Mouse (Mus musculus) stomach, embryonic 14.5 days (tissue): ENCODE results near the gene Caml. TPM values are rescaled to one million over a fixed set of nuclear protein-coding genes. Genes with fewer than 3 reads are reported as not detected.
A peak's percentile ranks its signal among the peaks of the same experiment; 100 is the strongest.

Source experiments
- ATAC-seq: fragments of 200-750 bp; cut with Nextera tagmentation; 2 replicates; pipeline ENCODE4 v1.8.0; 2017; ENCODE audit warnings: low read depth, moderate TSS enrichment; ENCODE audit not compliant: insufficient number of reproducible peaks, insufficient read depth, low FRiP score
- H3K27ac ChIP-seq: fragments of 300-500 bp; sonication (generic); 2 replicates; pipeline ENCODE4 v1.5.1; 2014; ENCODE audit warnings: mild to moderate bottlenecking, low read length, moderate library complexity, mixed read lengths
- H3K27me3 ChIP-seq: fragments of 300-500 bp; sonication (generic); 2 replicates; pipeline ENCODE4 v1.6.1; 2014; ENCODE audit warnings: low read length, control low read depth, mixed read lengths; ENCODE audit not compliant: control insufficient read depth, insufficient read depth
- H3K36me3 ChIP-seq: fragments of 300-500 bp; sonication (generic); 2 replicates; pipeline ENCODE4 v1.6.1; 2014; ENCODE audit warnings: mild to moderate bottlenecking, control low read depth, low read length, moderate library complexity, mixed read lengths; ENCODE audit not compliant: control insufficient read depth, insufficient read depth
- H3K4me1 ChIP-seq: fragments of 300-500 bp; sonication (generic); 2 replicates; pipeline ENCODE4 v1.6.1; 2014; ENCODE audit warnings: low read length, control low read depth, mixed read lengths; ENCODE audit not compliant: control insufficient read depth, insufficient read depth
- H3K4me2 ChIP-seq: fragments of 300-500 bp; sonication (generic); replicated peaks from 2 replicates; pipeline ENCODE4 v1.6.1; 2014; ENCODE audit warnings: low read depth, low read length, control low read depth
- H3K4me3 ChIP-seq: fragments of 300-500 bp; sonication (generic); 2 replicates; pipeline ENCODE4 v1.5.1; 2014; ENCODE audit warnings: low read depth, low read length, control low read depth
- H3K9ac ChIP-seq: fragments of 300-500 bp; sonication (generic); replicated peaks from 2 replicates; pipeline ENCODE4 v1.6.1; 2014; ENCODE audit warnings: low read depth, mild to moderate bottlenecking, control low read depth, low read length, moderate library complexity, mixed read lengths
- H3K9me3 ChIP-seq: fragments of 300-500 bp; sonication (generic); 2 replicates; pipeline ENCODE4 v1.6.1; 2016; ENCODE audit warnings: low read depth, low read length, control low read depth; ENCODE audit not compliant: control insufficient read depth
- WGBS: fragments of 180-500 bp; shearing (Covaris S2); extraction: QIAGEN DNeasy Blood & Tissue Kit; methylation state at CpG from one replicate; pipeline ENCODE4 v1.1.7; 2014; 5-methylcytosine and 5-hydroxymethylcytosine counted together
- polyA plus RNA-seq: library from polyadenylated mRNA; unstranded; fragments of >200 nt; fragmentation: Nextera tagmentation; extraction: Ambion mirVana; gene quantifications from 2 replicates; pipeline ENCODE4 v1.2.1, GENCODE M21; 2014

The Caml gene
- polyA plus RNA-seq, 1 experiment from 2014 or later, result 58.0 TPM

DNA sequence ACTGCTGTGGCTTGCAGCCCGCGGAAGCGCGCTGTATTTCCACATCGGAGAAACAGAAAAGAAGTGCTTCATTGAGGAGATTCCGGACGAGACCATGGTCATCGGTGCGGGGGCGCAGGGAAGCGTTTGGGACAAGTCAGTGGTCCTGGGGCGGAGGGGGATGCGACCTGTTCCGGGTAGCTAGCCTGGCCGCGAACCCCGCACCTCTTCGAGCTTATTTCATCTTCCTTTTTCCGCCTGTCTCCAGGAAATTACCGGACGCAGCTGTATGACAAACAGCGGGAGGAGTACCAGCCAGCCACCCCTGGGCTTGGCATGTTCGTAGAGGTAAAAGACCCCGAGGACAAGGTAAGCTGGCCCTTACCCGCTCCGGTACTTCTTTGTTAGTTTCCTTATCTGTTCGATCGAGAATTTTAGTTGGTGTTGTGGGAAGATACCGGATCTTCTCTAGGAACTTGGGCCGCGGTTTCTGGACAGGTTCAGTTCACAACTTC is 29.5 kb upstream of the Caml start:
- Histone ChIP-seq H3K9me3 (no peaks in the 10 kb centered on the region), H3K4me3 (peak overlapping the region; percentile 92), H3K4me2 (peak overlapping the region; percentile 52), H3K27me3 (no peaks in the 10 kb centered on the region), H3K4me1 (peaks cover 7% of the 10 kb centered on the region; the same call in 1 of the 2 replicates), H3K36me3 (peaks cover 38% of the 10 kb centered on the region), H3K9ac (peak overlapping the region; percentile 71), H3K27ac (peak overlapping the region; percentile 59; the same call in 1 of the 2 replicates)
- under 1% methylated on average over 31 of the region's 31 CpGs for WGBS
- ATAC-seq, result peak; percentile 10; the same call in 1 of the 2 replicates

DNA sequence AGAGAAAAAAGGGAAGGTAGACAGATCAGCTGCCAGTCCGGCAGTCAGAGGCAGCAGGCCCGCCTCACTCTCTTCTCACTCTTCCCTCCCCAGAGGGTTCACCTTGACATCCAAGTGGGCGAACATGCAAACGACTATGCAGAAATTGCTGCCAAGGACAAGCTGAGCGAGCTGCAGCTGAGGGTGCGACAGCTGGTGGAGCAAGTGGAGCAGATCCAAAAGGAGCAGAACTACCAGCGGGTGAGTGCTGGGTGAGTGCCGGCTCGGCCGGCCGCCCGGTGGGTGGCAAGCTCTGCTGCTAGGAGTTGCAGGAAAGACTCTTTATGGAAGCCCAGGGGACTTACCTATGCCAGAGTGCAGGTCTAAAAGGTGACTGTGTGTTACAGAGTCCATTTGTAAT is 27.4 kb upstream of the Caml start:
- 92% methylated on average over 12 of the region's 12 CpGs for WGBS
- ATAC-seq, result no peak
- H3K27ac ChIP-seq, result no peak overlapping the region
- H3K9me3 ChIP-seq, result no peaks in the 10 kb centered on the region
- no peaks in the 10 kb centered on the region for H3K27me3 ChIP-seq
- no peak overlapping the region for H3K4me2 ChIP-seq
- peaks cover 7% of the 10 kb centered on the region; the same call in 1 of the 2 replicates for H3K4me1 ChIP-seq
- no peak overlapping the region for H3K9ac ChIP-seq
- H3K36me3 ChIP-seq, result peaks cover 38% of the 10 kb centered on the region
- no peak overlapping the region for H3K4me3 ChIP-seq

DNA sequence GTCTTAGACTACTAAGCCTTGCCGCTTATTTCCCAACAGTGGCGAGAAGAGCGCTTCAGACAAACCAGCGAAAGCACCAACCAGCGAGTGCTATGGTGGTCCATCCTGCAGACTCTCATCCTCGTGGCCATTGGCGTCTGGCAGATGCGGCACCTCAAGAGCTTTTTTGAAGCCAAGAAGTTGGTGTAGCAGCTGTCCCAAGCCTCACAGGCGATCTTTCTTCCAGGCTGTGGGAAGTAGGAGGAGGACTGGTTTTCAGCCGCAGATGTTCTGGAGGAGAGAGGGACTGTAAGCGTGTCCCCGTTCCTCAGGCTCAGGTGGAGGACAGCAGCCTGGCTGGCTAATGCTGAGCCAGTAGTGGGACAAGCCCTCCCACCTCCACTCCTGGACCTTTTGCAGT is 26.0 kb upstream of the Caml start:
- Histone ChIP-seq H3K36me3 (peaks cover 38% of the 10 kb centered on the region), H3K4me3 (no peak overlapping the region), H3K9ac (no peak overlapping the region), H3K27me3 (no peaks in the 10 kb centered on the region), H3K4me1 (peaks cover 10% of the 10 kb centered on the region; the same call in 1 of the 2 replicates), H3K9me3 (no peaks in the 10 kb centered on the region), H3K27ac (no peak overlapping the region), H3K4me2 (no peak overlapping the region)
- ATAC-seq, result no peak
- 94% methylated on average over 12 of the region's 12 CpGs for WGBS

DNA sequence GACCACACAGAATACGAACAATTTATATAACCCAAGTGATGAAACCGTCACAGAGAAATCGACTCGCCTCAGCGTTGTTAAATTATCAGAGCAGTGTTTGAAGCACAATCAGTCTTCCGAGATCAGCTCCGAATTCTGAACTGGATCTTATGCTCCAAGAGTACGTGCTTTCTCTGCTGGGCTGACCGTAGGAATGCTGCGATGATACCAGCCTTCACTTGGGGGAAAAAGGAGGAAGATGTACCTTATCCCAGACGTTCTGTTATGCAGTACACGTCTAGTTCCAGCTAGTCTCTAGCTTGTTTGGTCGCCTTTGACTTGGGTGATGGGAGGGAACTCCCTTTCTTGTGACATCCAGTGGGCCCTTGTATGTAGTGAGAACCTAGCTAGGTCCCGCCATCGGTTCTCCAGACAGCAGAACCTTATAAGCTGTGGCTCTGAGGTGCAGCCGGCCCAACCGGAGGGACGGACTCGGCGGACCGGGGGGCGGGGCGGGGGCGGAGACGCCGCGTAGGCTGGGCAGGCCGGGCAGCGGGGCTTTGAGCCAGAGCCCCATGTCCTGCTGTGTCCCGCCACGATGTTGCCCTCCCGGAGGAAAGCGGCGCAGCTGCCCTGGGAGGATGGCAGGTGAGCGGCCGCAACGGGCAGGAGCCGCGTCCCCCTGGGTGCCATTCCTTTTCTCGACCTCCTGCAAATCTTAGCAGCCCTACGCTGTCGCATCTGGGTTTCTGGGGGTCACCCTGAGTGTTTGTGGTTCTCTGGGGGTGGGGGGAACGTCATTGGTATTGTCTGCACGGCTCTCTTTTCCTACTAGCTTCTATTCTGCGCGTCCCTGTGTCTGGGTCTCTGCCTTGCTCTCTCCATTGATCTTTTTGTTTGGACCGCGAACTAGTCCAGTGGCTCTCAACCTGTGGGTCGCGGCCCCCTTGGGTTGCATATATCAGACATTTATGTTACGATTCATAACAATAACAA is 23.0 kb upstream of the Caml start, which contains the start of gene B4galt7:
B4galt7 (plus strand) TSS at position 331 of the 975 bp plus-strand sequence.
- Histone ChIP-seq H3K27ac (no peak within 1 kb of the TSS), H3K9me3 (no peaks in the 10 kb centered on the region), H3K4me1 (peaks cover 3% of the 10 kb centered on the region; the same call in 1 of the 2 replicates), H3K36me3 (peaks cover 32% of the 10 kb centered on the region), H3K4me3 (peak within 1 kb of the TSS; percentile 87), H3K9ac (peak within 1 kb of the TSS; percentile 80), H3K4me2 (peak within 1 kb of the TSS; percentile 54), H3K27me3 (no peaks in the 10 kb centered on the region)
- peak; percentile 87 for ATAC-seq
- 8% methylated on average over 51 of the region's 51 CpGs for WGBS

DNA sequence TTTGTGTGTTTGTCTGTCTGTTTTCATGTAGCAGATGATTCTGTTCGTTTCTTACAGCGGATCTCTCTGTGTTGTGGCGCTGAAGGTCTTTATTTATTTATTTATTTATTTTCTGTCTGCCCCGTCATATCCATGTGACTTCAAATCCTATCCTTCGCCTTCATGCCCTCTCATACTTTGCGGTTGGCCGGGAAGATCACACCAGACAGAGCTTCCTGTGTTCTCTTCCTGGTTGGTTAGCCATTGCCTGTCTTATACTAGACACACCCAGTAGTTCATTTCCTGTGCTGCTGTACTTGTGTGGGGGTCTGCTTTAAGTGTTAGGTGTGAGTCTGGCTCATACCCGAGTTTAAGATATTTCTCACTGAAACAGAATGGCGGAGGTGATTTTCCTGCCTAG is 22.1 kb upstream of the Caml start:
- Histone ChIP-seq H3K9me3 (no peaks in the 10 kb centered on the region), H3K4me1 (peaks cover 3% of the 10 kb centered on the region; the same call in 1 of the 2 replicates), H3K36me3 (peaks cover 24% of the 10 kb centered on the region), H3K27me3 (no peaks in the 10 kb centered on the region), H3K4me2 (peak overlapping the region; percentile 54), H3K9ac (peak overlapping the region; percentile 80; the same call in 1 of the 2 replicates), H3K27ac (no peak overlapping the region), H3K4me3 (peak overlapping the region; percentile 87)
- 15% methylated on average over 9 of the region's 9 CpGs for WGBS
- no peak for ATAC-seq

DNA sequence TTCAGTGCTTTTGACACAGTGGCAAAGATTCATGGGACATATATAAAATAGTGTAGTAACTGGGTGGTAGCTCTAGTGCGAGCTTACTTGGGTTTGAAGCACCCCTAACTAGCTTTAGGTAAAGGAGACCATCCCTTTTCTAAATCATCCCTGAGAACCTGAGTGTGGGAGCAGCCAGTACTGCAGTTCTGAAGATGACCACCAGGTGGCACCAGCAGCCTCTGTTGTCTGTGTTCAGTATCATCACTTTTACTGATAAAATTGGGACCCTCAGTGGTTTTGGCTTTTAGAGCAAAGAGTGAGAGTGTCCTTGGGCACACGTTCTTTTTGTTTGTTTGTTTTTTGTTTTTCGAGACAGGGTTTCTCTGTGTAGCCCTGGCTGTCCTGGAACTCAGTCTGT is 21.2 kb upstream of the Caml start:
- WGBS, result 10% methylated on average over 3 of the region's 3 CpGs

DNA sequence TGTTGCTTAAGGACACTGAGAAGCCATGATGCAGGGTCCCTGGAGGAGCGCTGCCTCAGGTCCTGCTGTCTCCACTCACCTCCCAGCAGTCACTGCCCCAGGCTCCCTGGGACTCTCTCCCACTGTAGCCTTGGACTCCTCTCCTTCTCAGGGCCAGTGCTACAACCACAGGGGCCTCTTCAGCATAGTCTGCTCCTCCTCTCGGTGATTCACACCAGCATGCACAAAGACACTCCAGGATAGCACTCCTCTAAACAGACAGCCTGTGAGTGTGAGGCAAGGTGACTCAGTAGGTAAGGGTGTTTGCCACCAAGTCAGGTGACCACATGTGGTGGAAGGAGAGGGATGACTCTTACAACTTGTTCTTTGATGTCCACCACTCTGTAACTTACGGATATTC is 18.2 kb upstream of the Caml start:
- H3K27ac ChIP-seq, result no peak overlapping the region
- H3K4me2 ChIP-seq, result no peak overlapping the region
- 85% methylated on average over 3 of the region's 3 CpGs for WGBS
- H3K4me1 ChIP-seq, result peaks cover 3% of the 10 kb centered on the region; the same call in 1 of the 2 replicates
- no peak for ATAC-seq
- H3K9me3 ChIP-seq, result no peaks in the 10 kb centered on the region
- H3K9ac ChIP-seq, result no peak overlapping the region
- no peak overlapping the region for H3K4me3 ChIP-seq
- no peaks in the 10 kb centered on the region for H3K27me3 ChIP-seq
- H3K36me3 ChIP-seq, result peaks cover 16% of the 10 kb centered on the region

More for the DNA sequence above, 21.2 kb upstream of the Caml start:
- no peaks in the 10 kb centered on the region for H3K9me3 ChIP-seq
- peaks cover 3% of the 10 kb centered on the region; the same call in 1 of the 2 replicates for H3K4me1 ChIP-seq
- H3K4me3 ChIP-seq, result no peak overlapping the region
- peaks cover 15% of the 10 kb centered on the region for H3K36me3 ChIP-seq
- no peak for ATAC-seq
- no peak overlapping the region for H3K4me2 ChIP-seq
- H3K9ac ChIP-seq, result no peak overlapping the region
- H3K27ac ChIP-seq, result no peak overlapping the region
- no peaks in the 10 kb centered on the region for H3K27me3 ChIP-seq

DNA sequence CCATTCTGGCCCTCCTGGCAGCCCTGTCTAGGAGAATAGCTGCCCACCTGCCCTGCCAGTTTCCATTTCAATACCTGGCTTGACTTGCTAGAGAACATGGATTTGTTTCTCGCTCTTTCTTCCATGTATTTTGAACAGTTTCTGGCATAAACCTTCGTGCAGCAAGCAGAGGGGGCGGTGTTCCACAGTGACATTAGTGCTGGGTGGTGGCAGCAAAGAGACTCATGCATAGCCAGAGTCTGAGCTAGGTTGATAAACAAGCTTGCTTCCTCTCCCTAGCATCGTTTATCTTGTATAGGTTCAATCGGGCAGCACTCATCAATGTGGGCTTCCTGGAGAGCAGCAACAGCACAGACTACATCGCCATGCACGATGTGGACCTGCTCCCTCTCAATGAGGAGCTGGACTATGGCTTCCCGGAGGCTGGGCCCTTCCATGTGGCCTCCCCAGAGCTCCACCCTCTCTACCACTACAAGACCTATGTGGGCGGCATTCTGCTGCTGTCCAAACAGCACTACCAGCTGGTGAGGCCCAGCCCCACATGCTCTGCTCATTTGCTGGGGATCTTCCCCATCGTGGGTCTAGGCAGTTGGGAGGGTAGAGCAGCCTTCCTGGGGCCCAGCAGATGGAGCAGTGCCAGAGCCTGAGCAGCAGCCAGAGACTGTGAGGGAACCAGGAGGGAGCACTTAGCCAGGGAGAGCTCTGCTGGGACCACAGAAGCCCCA is 15.7 kb upstream of the Caml start:
- Histone ChIP-seq H3K27me3 (no peaks in the 10 kb centered on the region), H3K4me1 (no peaks in the 10 kb centered on the region), H3K36me3 (peaks cover 24% of the 10 kb centered on the region), H3K9ac (no peak overlapping the region), H3K4me3 (no peak overlapping the region), H3K9me3 (no peaks in the 10 kb centered on the region), H3K4me2 (no peak overlapping the region), H3K27ac (no peak overlapping the region)
- ATAC-seq, result no peak
- WGBS, result 77% methylated on average over 10 of the region's 10 CpGs
